Mouse (Mus musculus) small intestine, adult 2 months (tissue): ENCODE measurements around the gene Zdhhc9.

Experiments
- CTCF ChIP-seq: fragments of 200-500 bp; IDR thresholded peaks from 2 replicates; pipeline ENCODE4 v1.5.1; 2012; ENCODE audit warnings: low read depth, mild to moderate bottlenecking, control low read depth, inconsistent platforms, low read length, moderate library complexity, mixed read lengths; ENCODE audit not compliant: insufficient replicate concordance, insufficient read length; ENCODE audit errors: extremely low read depth
- POLR2A ChIP-seq: fragments of 200-500 bp; IDR thresholded peaks from 2 replicates; pipeline ENCODE4 v1.6.1; 2012; ENCODE audit warnings: low read depth, mild to moderate bottlenecking, control low read depth, inconsistent platforms, low read length, moderate library complexity

DNA sequence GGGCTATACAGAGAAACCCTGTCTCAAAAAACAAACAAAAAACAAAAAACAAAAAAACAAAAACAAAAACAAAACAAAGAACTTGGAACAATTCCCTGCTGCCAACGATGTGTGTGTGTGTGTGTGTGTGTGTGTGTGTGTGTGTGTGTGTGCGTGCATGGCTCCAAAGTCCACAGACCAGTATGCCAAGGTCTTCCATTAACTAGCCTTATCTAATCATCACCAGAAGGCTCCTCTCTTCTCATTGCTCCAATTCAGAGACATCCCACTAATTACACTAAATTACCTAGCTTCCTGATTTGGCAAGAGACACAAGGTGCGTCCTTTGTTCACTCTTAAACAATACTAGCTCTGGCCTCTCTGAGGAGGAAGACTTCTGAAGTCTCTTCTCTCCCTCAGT, 8.0 kb downstream of the Zdhhc9 start:
- no peak for TF ChIP-seq POLR2A
- no peak for TF ChIP-seq CTCF
